Mouse (Mus musculus): ENCODE measurements around the gene Gpr27.

Gpr27 gene

GRCm38 (mm10) chr6:99678108-99678507 lies 14.4 kb upstream of the Gpr27 start:
- DNase-seq = no peak

- DNase-seq = no peak
Measured at GRCm38 (mm10) chr6:99683974-99684373, 8.5 kb upstream of the Gpr27 start.

GRCm38 (mm10) chr6:99684899-99685298 lies 7.6 kb upstream of the Gpr27 start:
- no peak for DNase-seq

- no peak for DNase-seq
Measured at GRCm38 (mm10) chr6:99688513-99688912, 4.0 kb upstream of the Gpr27 start.

GRCm38 (mm10) chr6:99691666-99692205 lies 743 bp upstream of the Gpr27 start:
- peak; percentile 25 for DNase-seq

GRCm38 (mm10) chr6:99692916-99693841 lies 700 bp downstream of the Gpr27 start:
- DNase-seq = peak; percentile 57

GRCm38 (mm10) chr6:99700484-99700883 lies 8.0 kb downstream of the Gpr27 start:
- DNase-seq = no peak

GRCm38 (mm10) chr6:99711576-99712101 lies 19.2 kb downstream of the Gpr27 start:
- DNase-seq = no peak

- no peak for DNase-seq
Measured at GRCm38 (mm10) chr6:99713256-99713655, 20.8 kb downstream of the Gpr27 start.

- no peak for DNase-seq
Measured at GRCm38 (mm10) chr6:99715191-99715590, 22.7 kb downstream of the Gpr27 start.

GRCm38 (mm10) chr6:99715913-99716312 lies 23.4 kb downstream of the Gpr27 start:
- DNase-seq = no peak

GRCm38 (mm10) chr6:99721032-99721431 lies 28.6 kb downstream of the Gpr27 start:
- no peak for DNase-seq

- DNase-seq = no peak
Measured at GRCm38 (mm10) chr6:99722390-99722789, 29.9 kb downstream of the Gpr27 start.

GRCm38 (mm10) chr6:99725971-99726561 lies 33.6 kb downstream of the Gpr27 start, which contains the start of gene Prok2:
Prok2 (minus strand) TSS chr6:99726392.
- DNase-seq = no peak

- DNase-seq = no peak
Measured at GRCm38 (mm10) chr6:99726576-99727303, 34.3 kb downstream of the Gpr27 start.

GRCm38 (mm10) chr6:99729853-99730252 lies 37.4 kb downstream of the Gpr27 start:
- DNase-seq = no peak

GRCm38 (mm10) chr6:99731926-99732325 lies 39.4 kb downstream of the Gpr27 start:
- DNase-seq = no peak

- no peak for DNase-seq
Measured at GRCm38 (mm10) chr6:99732673-99733072, 40.2 kb downstream of the Gpr27 start.

GRCm38 (mm10) chr6:99734666-99735065 lies 42.2 kb downstream of the Gpr27 start:
- no peak for DNase-seq

- peak; percentile 22 for DNase-seq
Measured at GRCm38 (mm10) chr6:99742866-99743265, 50.4 kb downstream of the Gpr27 start.
